Mouse (Mus musculus): ENCODE measurements around the gene Cpne2. TPM values are rescaled to one million over a fixed set of nuclear protein-coding genes. Genes with fewer than 3 reads are reported as not detected.
A peak's percentile ranks its signal among the peaks of the same experiment; 100 is the strongest.

Gene Cpne2
- polyA plus RNA-seq, 1 experiment from 2014 or later = 29.9 TPM

DNA sequence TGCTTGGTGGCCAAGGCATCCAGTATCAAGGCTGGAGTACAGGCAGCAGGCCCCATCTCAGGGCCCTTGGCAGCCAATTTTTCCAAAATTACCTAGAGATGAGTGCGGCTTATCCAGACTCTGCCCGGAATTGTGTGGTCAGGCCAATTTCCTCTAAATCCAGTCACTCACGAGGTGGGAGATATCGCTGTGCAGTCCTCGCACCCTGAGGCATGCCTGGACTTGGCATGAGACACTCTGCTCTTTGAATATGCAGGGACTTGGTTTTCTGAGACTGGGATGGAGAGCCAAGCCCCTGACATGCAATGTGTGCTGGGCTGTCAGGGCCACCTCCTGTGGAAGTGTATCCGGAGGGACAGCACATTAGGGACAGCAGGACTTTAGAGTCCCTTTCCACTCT, 33.2 kb downstream of the Cpne2 start:
- H3K9ac ChIP-seq (replicated peaks) = no peak overlapping the region
- peak overlapping the region; percentile 84 for H3K27ac ChIP-seq (replicated peaks)
- H3K4me2 ChIP-seq = no peak overlapping the region

DNA sequence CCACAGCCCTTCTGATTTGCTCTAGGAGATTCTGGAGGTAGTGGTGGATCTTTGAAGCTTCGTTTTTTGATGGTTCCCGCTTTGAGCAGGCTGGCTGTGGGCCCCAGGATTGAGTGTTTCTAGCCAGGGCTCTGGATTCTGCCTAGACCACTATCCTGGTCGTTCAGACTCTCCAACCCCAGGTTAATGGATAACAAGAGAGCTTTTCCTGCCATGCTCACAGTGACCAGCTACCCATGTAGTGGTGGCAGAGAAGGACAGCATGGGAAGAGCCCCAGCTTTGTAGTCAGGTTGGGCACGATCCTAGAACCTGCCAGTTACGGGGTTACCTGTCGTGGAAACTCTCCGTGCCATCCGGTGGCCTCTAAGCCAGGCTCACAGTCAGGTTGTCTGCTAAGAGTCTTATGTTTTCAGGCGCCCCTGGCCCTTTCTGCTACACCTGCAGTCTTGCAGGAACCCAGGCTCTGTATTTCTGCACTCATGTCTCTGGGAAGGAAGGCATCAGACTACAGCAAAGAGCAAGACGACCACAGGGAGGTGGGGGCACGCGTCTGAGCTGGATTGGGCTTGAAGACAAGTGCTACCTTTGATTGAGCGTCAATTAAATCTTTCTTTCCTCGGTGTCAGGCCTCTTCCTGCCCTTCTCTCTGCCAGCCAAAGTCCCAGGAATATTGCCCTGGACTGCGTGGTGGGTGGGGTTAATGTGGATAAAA, 33.8 kb downstream of the Cpne2 start:
- Histone ChIP-seq H3K9ac (replicated peaks) (0 out of 2 replicates have a peak overlapping the region, but pooled peaks have one; percentile 23), H3K27me3 (replicated peaks) (no peaks in the 10 kb centered on the region), H3K4me1 (peaks cover 41% of the 10 kb centered on the region), H3K36me3 (no peaks in the 10 kb centered on the region), H3K4me3 (replicated peaks) (no peak overlapping the region), H3K4me2 (peak overlapping the region; percentile 24), H3K9me3 (replicated peaks) (no peaks in the 10 kb centered on the region), H3K27ac (replicated peaks) (peak overlapping the region; percentile 84)
- ATAC-seq (ENCODE audit: low FRiP score) = peak; percentile 35
- WGBS = 38% methylated on average over 15 of the region's 15 CpGs

More for the DNA sequence above, 33.2 kb downstream of the Cpne2 start:
- Histone ChIP-seq H3K27me3 (replicated peaks) (no peaks in the 10 kb centered on the region), H3K4me1 (peaks cover 46% of the 10 kb centered on the region), H3K9me3 (replicated peaks) (no peaks in the 10 kb centered on the region), H3K36me3 (no peaks in the 10 kb centered on the region), H3K4me3 (replicated peaks) (no peak overlapping the region)
- 70% methylated on average over 6 of the region's 6 CpGs for WGBS
- ATAC-seq (ENCODE audit: low FRiP score) = no peak

- H3K27me3 ChIP-seq (replicated peaks) = no peaks in the 10 kb centered on the region
- 38% methylated on average over 8 of the region's 8 CpGs for WGBS
- H3K4me2 ChIP-seq = peak overlapping the region; percentile 24
- no peak overlapping the region for H3K4me3 ChIP-seq (replicated peaks)
- H3K9ac ChIP-seq (replicated peaks) = no peak overlapping the region
- H3K27ac ChIP-seq (replicated peaks) = peak overlapping the region; percentile 84
- peaks cover 3% of the 10 kb centered on the region; the same call in 1 of the 2 replicates for H3K36me3 ChIP-seq
- peak; percentile 95 for ATAC-seq (ENCODE audit: low FRiP score)
- peaks cover 41% of the 10 kb centered on the region for H3K4me1 ChIP-seq
- no peaks in the 10 kb centered on the region for H3K9me3 ChIP-seq (replicated peaks)
Observed at GRCm38 (mm10) chr8:94567159-94567849, 34.5 kb downstream of the Cpne2 start.

DNA sequence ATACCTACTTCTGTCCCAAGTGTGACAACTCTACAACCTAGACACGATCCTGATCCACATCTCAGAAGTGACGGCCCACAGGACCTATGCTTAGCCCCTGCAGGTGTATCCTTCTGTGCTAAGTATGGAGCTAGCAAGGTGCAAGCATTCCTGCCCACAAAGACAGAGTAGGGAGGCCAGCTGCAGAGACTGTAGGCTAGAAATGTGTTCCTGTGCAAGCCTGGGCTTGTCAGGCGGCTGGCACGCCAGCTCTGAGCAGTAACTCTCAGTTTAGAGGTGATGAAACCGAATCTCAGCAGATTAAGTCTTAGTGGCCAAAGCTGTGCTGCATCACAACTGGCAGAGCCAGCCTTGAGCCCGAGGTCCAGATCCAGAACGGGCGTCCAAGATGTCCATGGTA, 35.3 kb downstream of the Cpne2 start:
- H3K27ac ChIP-seq (replicated peaks) = peak overlapping the region; percentile 84; the same call in 1 of the 2 replicates

GRCm38 (mm10) chr8:94569419-94569818, 36.6 kb downstream of the Cpne2 start:
- Histone ChIP-seq H3K4me1 (peaks cover 43% of the 10 kb centered on the region), H3K27me3 (replicated peaks) (no peaks in the 10 kb centered on the region), H3K4me2 (no peak overlapping the region), H3K4me3 (replicated peaks) (no peak overlapping the region), H3K9me3 (replicated peaks) (no peaks in the 10 kb centered on the region), H3K27ac (replicated peaks) (no peak overlapping the region; the same call in 1 of the 2 replicates), H3K9ac (replicated peaks) (no peak overlapping the region), H3K36me3 (peaks cover 19% of the 10 kb centered on the region)
- no peak for ATAC-seq (ENCODE audit: low FRiP score)
- 89% methylated on average over 1 of the region's 1 CpGs for WGBS

More for the DNA sequence above, 35.3 kb downstream of the Cpne2 start:
- Histone ChIP-seq H3K36me3 (peaks cover 5% of the 10 kb centered on the region), H3K4me3 (replicated peaks) (no peak overlapping the region), H3K9ac (replicated peaks) (no peak overlapping the region), H3K27me3 (replicated peaks) (no peaks in the 10 kb centered on the region), H3K9me3 (replicated peaks) (no peaks in the 10 kb centered on the region), H3K4me1 (peaks cover 41% of the 10 kb centered on the region), H3K4me2 (no peak overlapping the region)
- ATAC-seq (ENCODE audit: low FRiP score) = no peak
- 93% methylated on average over 8 of the region's 8 CpGs for WGBS

GRCm38 (mm10) chr8:94571896-94572295, 39.1 kb downstream of the Cpne2 start:
- Histone ChIP-seq H3K4me3 (replicated peaks) (no peak overlapping the region), H3K4me2 (no peak overlapping the region), H3K27me3 (replicated peaks) (no peaks in the 10 kb centered on the region), H3K27ac (replicated peaks) (no peak overlapping the region), H3K9ac (replicated peaks) (no peak overlapping the region), H3K36me3 (peaks cover 43% of the 10 kb centered on the region), H3K9me3 (replicated peaks) (no peaks in the 10 kb centered on the region), H3K4me1 (peaks cover 28% of the 10 kb centered on the region)
- WGBS = 66% methylated on average over 2 of the region's 2 CpGs
- ATAC-seq (ENCODE audit: low FRiP score) = no peak

- peak; percentile 76; the same call in 1 of the 2 replicates for ATAC-seq (ENCODE audit: low FRiP score)
- H3K4me2 ChIP-seq = no peak overlapping the region
- peaks cover 10% of the 10 kb centered on the region for H3K4me1 ChIP-seq
- peaks cover 67% of the 10 kb centered on the region for H3K36me3 ChIP-seq
- H3K27ac ChIP-seq (replicated peaks) = peak overlapping the region; percentile 69
- WGBS = 67% methylated on average over 16 of the region's 16 CpGs
- H3K27me3 ChIP-seq (replicated peaks) = no peaks in the 10 kb centered on the region
- H3K4me3 ChIP-seq (replicated peaks) = no peak overlapping the region
- no peaks in the 10 kb centered on the region for H3K9me3 ChIP-seq (replicated peaks)
- no peak overlapping the region for H3K9ac ChIP-seq (replicated peaks)
Observed at GRCm38 (mm10) chr8:94574159-94574907, 41.5 kb downstream of the Cpne2 start.

GRCm38 (mm10) chr8:94575148-94575547, 42.4 kb downstream of the Cpne2 start:
- no peak overlapping the region for H3K9ac ChIP-seq (replicated peaks)
- no peaks in the 10 kb centered on the region for H3K9me3 ChIP-seq (replicated peaks)
- peak overlapping the region; percentile 69; the same call in 1 of the 2 replicates for H3K27ac ChIP-seq (replicated peaks)
- H3K36me3 ChIP-seq = peaks cover 70% of the 10 kb centered on the region
- no peak for ATAC-seq (ENCODE audit: low FRiP score)
- H3K4me3 ChIP-seq (replicated peaks) = no peak overlapping the region
- 91% methylated on average over 4 of the region's 4 CpGs for WGBS
- no peaks in the 10 kb centered on the region for H3K27me3 ChIP-seq (replicated peaks)
- no peak overlapping the region for H3K4me2 ChIP-seq
- H3K4me1 ChIP-seq = peaks cover 5% of the 10 kb centered on the region; the same call in 1 of the 2 replicates

GRCm38 (mm10) chr8:94581820-94582483, 49.2 kb downstream of the Cpne2 start:
- no peaks in the 10 kb centered on the region for H3K27me3 ChIP-seq (replicated peaks)
- no peak overlapping the region for H3K4me3 ChIP-seq (replicated peaks)
- no peak for ATAC-seq (ENCODE audit: low FRiP score)
- H3K27ac ChIP-seq (replicated peaks) = peak overlapping the region; percentile 20; the same call in 1 of the 2 replicates
- H3K4me2 ChIP-seq = no peak overlapping the region
- H3K9me3 ChIP-seq (replicated peaks) = no peaks in the 10 kb centered on the region
- peaks cover 70% of the 10 kb centered on the region for H3K36me3 ChIP-seq
- WGBS = 70% methylated on average over 7 of the region's 7 CpGs
- H3K4me1 ChIP-seq = 0 out of 2 replicates have a peak, but pooled peaks cover 3% of the 10 kb centered on the region
- no peak overlapping the region for H3K9ac ChIP-seq (replicated peaks)

DNA sequence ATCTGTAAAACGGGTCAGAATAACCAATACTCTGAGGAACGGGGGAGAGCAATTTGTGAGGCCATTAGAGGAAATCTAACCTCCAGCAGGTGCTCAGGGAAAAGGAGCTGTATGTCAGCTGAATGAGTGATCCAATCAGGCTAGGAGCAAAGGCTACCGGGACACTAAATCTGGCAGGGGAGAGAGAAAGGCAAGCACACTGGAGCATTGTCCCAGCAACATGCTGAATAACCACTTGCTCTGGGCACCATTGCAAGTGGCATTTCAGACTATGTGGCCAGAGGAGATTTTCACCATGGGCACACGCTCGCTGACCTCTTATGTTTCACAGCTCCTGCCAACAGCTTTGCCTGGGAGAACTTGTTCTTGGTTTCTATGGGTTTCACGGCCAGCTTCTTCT, 49.8 kb downstream of the Cpne2 start:
- Histone ChIP-seq H3K27ac (replicated peaks) (0 out of 2 replicates have a peak overlapping the region, but pooled peaks have one; percentile 20), H3K4me2 (no peak overlapping the region), H3K27me3 (replicated peaks) (no peaks in the 10 kb centered on the region), H3K9ac (replicated peaks) (no peak overlapping the region), H3K36me3 (peaks cover 71% of the 10 kb centered on the region), H3K4me1 (0 out of 2 replicates have a peak, but pooled peaks cover 3% of the 10 kb centered on the region), H3K4me3 (replicated peaks) (no peak overlapping the region), H3K9me3 (replicated peaks) (no peaks in the 10 kb centered on the region)
- ATAC-seq (ENCODE audit: low FRiP score) = no peak
- 80% methylated on average over 6 of the region's 6 CpGs for WGBS

Data from neural tube, embryonic 15.5 days (tissue).